Mouse (Mus musculus): ENCODE data around the gene March10.

GRCm38 (mm10) chr11:105438907-105439306 lies 17.6 kb downstream of the March10 start:
- TF ChIP-seq CTCF (IDR thresholded peaks at IDR 0.05), result no peak
- no peak for TF ChIP-seq EP300 (IDR thresholded peaks at IDR 0.05; ENCODE audit: insufficient read depth, low read depth, low read length)
- TF ChIP-seq POLR2A (IDR thresholded peaks at IDR 0.05; ENCODE audit: insufficient read depth, low read depth, low read length), result no peak
